Mouse (Mus musculus): ENCODE results near the gene Slc29a3. TPM values are rescaled to one million over a fixed set of nuclear protein-coding genes. Genes with fewer than 3 reads are reported as not detected.

The Slc29a3 gene
- polyA plus RNA-seq, 1 experiment = 4.7 TPM

DNA sequence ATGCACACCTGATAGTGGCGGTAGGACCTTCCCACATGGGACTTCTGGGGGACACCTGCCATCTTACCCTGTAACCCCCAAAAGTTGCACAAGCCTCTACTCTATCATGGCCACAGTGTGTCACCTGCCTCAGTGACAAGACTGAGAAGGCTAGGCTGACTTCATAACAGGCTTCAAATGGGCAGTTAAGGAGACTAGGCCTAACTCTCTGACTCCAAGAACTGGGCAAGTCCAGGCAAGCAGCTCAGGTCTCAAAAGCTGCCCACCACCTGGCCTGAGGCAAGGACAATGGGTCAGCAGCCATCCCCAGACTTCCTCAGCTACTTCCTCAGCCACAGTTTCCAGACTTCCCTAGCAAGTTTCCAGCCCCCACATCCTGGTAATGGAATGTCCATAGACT, 16.9 kb downstream of the Slc29a3 start:
- no peaks in the 10 kb centered on the region for H3K36me3 ChIP-seq (ENCODE audit: control insufficient read depth, insufficient read depth)
- no peak overlapping the region for H3K4me3 ChIP-seq
- no peak overlapping the region for H3ac ChIP-seq (ENCODE audit: control insufficient read depth, insufficient read length)
- no peak overlapping the region for H3K4me2 ChIP-seq (ENCODE audit: low read depth)
- H3K27me3 ChIP-seq (ENCODE audit: control insufficient read depth, insufficient read depth, insufficient read length) = no peaks in the 10 kb centered on the region
- no peaks in the 10 kb centered on the region for H3K79me2 ChIP-seq (ENCODE audit: control insufficient read depth, insufficient read depth)
- TF ChIP-seq MAX (IDR thresholded peaks at IDR 0.05; ENCODE audit: low read depth) (no peak), POLR2A (IDR thresholded peaks at IDR 0.05; ENCODE audit: insufficient read length, low read depth) (no peak), E2F4 (IDR thresholded peaks at IDR 0.05; ENCODE audit: insufficient read depth) (no peak), MYOD1 (IDR thresholded peaks at IDR 0.05; ENCODE audit: control insufficient read depth in 1 of 3, insufficient read length in 2 of 3, low read depth in 2 of 3) (no peak), TCF12 (IDR thresholded peaks at IDR 0.05; ENCODE audit: insufficient read depth, poor library complexity, severe bottlenecking) (no peak), TCF3 (IDR thresholded peaks at IDR 0.05; ENCODE audit: insufficient read length, low read depth) (no peak), SRF (IDR thresholded peaks at IDR 0.05; ENCODE audit: control insufficient read depth, insufficient read length, low read depth) (no peak), USF1 (IDR thresholded peaks at IDR 0.05; ENCODE audit: low read depth) (no peak), MYOG (IDR thresholded peaks at IDR 0.05; ENCODE audit: control insufficient read depth in 1 of 3, insufficient read depth in 1 of 3, insufficient read length in 2 of 3, low read depth in 2 of 3) (no peak)

DNA sequence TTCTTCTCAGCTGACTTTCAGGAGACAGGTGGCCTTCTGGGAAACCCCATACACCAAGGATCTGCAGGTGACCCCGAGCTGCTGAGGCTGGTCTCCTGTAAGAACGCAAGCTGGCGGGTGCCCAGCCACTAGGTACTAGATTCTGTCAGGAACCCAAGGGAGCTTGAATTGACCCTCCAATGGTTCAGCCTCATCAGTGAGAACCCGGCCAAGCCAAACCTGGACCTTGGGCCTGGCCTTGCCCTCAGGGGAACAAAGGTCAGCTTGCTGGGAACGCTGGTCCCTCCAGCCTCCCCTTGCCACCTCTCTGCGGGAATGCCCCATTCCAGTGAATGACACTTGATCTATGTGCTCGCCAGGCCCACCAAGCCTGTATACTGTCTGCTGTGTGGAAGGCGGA, 19.1 kb downstream of the Slc29a3 start:
- no peaks in the 10 kb centered on the region for H3K36me3 ChIP-seq (ENCODE audit: control insufficient read depth, insufficient read depth)
- TF ChIP-seq POLR2A (IDR thresholded peaks at IDR 0.05; ENCODE audit: insufficient read length, low read depth) (no peak), REST (IDR thresholded peaks at IDR 0.05; ENCODE audit: insufficient read depth, insufficient read length) (no peak), USF1 (IDR thresholded peaks at IDR 0.05; ENCODE audit: low read depth) (no peak), TCF12 (IDR thresholded peaks at IDR 0.05; ENCODE audit: insufficient read depth, poor library complexity, severe bottlenecking) (no peak), MAX (IDR thresholded peaks at IDR 0.05; ENCODE audit: low read depth) (no peak), CEBPB (IDR thresholded peaks at IDR 0.05; ENCODE audit: insufficient read depth, poor library complexity, severe bottlenecking) (no peak), MYOD1 (IDR thresholded peaks at IDR 0.05; ENCODE audit: control insufficient read depth in 1 of 3, insufficient read length in 2 of 3, low read depth in 2 of 3) (no peak), POLR2AphosphoS2 (IDR thresholded peaks at IDR 0.05; ENCODE audit: insufficient read length, low read depth) (no peak), MYOG (IDR thresholded peaks at IDR 0.05; ENCODE audit: control insufficient read depth in 1 of 3, insufficient read depth in 1 of 3, insufficient read length in 2 of 3, low read depth in 2 of 3) (no peak), SRF (IDR thresholded peaks at IDR 0.05; ENCODE audit: control insufficient read depth, insufficient read length, low read depth) (no peak), E2F4 (IDR thresholded peaks at IDR 0.05; ENCODE audit: insufficient read depth) (no peak), TCF3 (IDR thresholded peaks at IDR 0.05; ENCODE audit: insufficient read length, low read depth) (no peak)
- H3K79me2 ChIP-seq (ENCODE audit: control insufficient read depth, insufficient read depth) = no peaks in the 10 kb centered on the region
- H3K27me3 ChIP-seq (ENCODE audit: control insufficient read depth, insufficient read depth, insufficient read length) = no peaks in the 10 kb centered on the region
- H3ac ChIP-seq (ENCODE audit: control insufficient read depth, insufficient read length) = no peak overlapping the region
- no peak overlapping the region for H3K4me3 ChIP-seq
- no peak overlapping the region for H3K4me2 ChIP-seq (ENCODE audit: low read depth)

DNA sequence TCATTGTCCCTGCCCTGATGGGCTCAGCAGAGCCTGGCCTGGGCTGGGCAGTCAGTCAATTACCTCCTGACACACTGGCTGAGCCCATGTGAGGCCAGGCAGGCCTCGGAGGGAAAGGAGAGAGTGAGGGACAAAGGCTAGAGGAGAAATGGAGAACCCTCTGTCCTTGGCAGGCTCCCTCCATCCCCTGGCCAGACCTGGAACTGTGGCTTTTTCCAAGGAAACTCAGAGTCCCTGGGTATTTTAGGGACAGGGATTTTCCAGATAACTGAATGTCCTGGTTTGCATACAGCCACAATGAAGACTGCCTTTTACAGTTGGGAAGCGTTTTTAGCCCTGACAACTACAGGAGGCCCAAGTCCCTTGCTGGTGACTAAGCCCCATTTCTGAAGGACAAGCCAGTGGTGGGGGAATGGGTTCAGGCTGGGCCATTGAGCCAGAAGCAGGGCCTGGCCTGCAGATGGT, 20.2 kb downstream of the Slc29a3 start:
- no peaks in the 10 kb centered on the region for H3K36me3 ChIP-seq (ENCODE audit: control insufficient read depth, insufficient read depth)
- H3ac ChIP-seq (ENCODE audit: control insufficient read depth, insufficient read length) = no peak overlapping the region
- H3K27me3 ChIP-seq (ENCODE audit: control insufficient read depth, insufficient read depth, insufficient read length) = no peaks in the 10 kb centered on the region
- no peaks in the 10 kb centered on the region for H3K79me2 ChIP-seq (ENCODE audit: control insufficient read depth, insufficient read depth)
- TF ChIP-seq MAX (IDR thresholded peaks at IDR 0.05; ENCODE audit: low read depth) = no peak
- TF ChIP-seq E2F4 (IDR thresholded peaks at IDR 0.05; ENCODE audit: insufficient read depth) = no peak
- TF ChIP-seq REST (IDR thresholded peaks at IDR 0.05; ENCODE audit: insufficient read depth, insufficient read length) = no peak
- TF ChIP-seq MYOD1 (IDR thresholded peaks at IDR 0.05; ENCODE audit: control insufficient read depth in 1 of 3, insufficient read length in 2 of 3, low read depth in 2 of 3) = no peak
- TF ChIP-seq MYOG (IDR thresholded peaks at IDR 0.05; ENCODE audit: control insufficient read depth in 1 of 3, insufficient read depth in 1 of 3, insufficient read length in 2 of 3, low read depth in 2 of 3) = no peak
- TF ChIP-seq POLR2AphosphoS2 (IDR thresholded peaks at IDR 0.05; ENCODE audit: insufficient read length, low read depth) = no peak
- no peak for TF ChIP-seq SRF (IDR thresholded peaks at IDR 0.05; ENCODE audit: control insufficient read depth, insufficient read length, low read depth)
- TF ChIP-seq TCF12 (IDR thresholded peaks at IDR 0.05; ENCODE audit: insufficient read depth, poor library complexity, severe bottlenecking) = no peak
- TF ChIP-seq POLR2A (IDR thresholded peaks at IDR 0.05; ENCODE audit: insufficient read length, low read depth) = no peak
- no peak for TF ChIP-seq TCF3 (IDR thresholded peaks at IDR 0.05; ENCODE audit: insufficient read length, low read depth)
- TF ChIP-seq CEBPB (IDR thresholded peaks at IDR 0.05; ENCODE audit: insufficient read depth, poor library complexity, severe bottlenecking) = no peak
- TF ChIP-seq USF1 (IDR thresholded peaks at IDR 0.05; ENCODE audit: low read depth) = no peak
- H3K4me3 ChIP-seq = no peak overlapping the region
- no peak overlapping the region for H3K4me2 ChIP-seq (ENCODE audit: low read depth)

DNA sequence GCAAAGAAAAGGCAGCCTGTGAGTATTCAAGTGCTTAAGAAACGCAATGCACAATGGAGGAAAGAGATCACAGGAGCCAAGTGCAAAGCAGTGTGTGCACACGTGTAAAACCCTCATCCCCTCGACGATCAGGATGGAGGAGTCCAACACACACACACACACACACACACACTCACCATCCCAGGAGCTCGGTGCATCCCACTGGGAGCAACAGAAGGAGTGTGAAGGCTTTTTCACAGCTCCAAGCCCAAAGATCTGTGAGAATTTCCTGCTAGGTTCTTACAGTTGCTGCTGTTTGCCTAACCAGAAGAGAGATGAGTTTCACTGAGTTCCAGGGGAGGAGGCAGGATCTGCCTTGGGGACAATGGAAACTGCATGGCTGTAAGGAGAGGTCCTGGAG, 20.9 kb downstream of the Slc29a3 start:
- TF ChIP-seq POLR2A (IDR thresholded peaks at IDR 0.05; ENCODE audit: insufficient read length, low read depth) = no peak
- no peak for TF ChIP-seq CEBPB (IDR thresholded peaks at IDR 0.05; ENCODE audit: insufficient read depth, poor library complexity, severe bottlenecking)
- no peak for TF ChIP-seq MAX (IDR thresholded peaks at IDR 0.05; ENCODE audit: low read depth)
- TF ChIP-seq TCF3 (IDR thresholded peaks at IDR 0.05; ENCODE audit: insufficient read length, low read depth) = no peak
- TF ChIP-seq USF1 (IDR thresholded peaks at IDR 0.05; ENCODE audit: low read depth) = no peak
- no peak for TF ChIP-seq MYOD1 (IDR thresholded peaks at IDR 0.05; ENCODE audit: control insufficient read depth in 1 of 3, insufficient read length in 2 of 3, low read depth in 2 of 3)
- no peak for TF ChIP-seq E2F4 (IDR thresholded peaks at IDR 0.05; ENCODE audit: insufficient read depth)
- no peak for TF ChIP-seq POLR2AphosphoS2 (IDR thresholded peaks at IDR 0.05; ENCODE audit: insufficient read length, low read depth)
- TF ChIP-seq REST (IDR thresholded peaks at IDR 0.05; ENCODE audit: insufficient read depth, insufficient read length) = no peak
- no peak for TF ChIP-seq SRF (IDR thresholded peaks at IDR 0.05; ENCODE audit: control insufficient read depth, insufficient read length, low read depth)
- no peak for TF ChIP-seq MYOG (IDR thresholded peaks at IDR 0.05; ENCODE audit: control insufficient read depth in 1 of 3, insufficient read depth in 1 of 3, insufficient read length in 2 of 3, low read depth in 2 of 3)
- H3K27me3 ChIP-seq (ENCODE audit: control insufficient read depth, insufficient read depth, insufficient read length) = no peaks in the 10 kb centered on the region
- H3K36me3 ChIP-seq (ENCODE audit: control insufficient read depth, insufficient read depth) = no peaks in the 10 kb centered on the region
- H3K79me2 ChIP-seq (ENCODE audit: control insufficient read depth, insufficient read depth) = no peaks in the 10 kb centered on the region
- no peak overlapping the region for H3K4me3 ChIP-seq
- H3K4me2 ChIP-seq (ENCODE audit: low read depth) = no peak overlapping the region
- H3ac ChIP-seq (ENCODE audit: control insufficient read depth, insufficient read length) = no peak overlapping the region

Data from myocyte (in vitro differentiated cells).